Mouse (Mus musculus): ENCODE results near the gene Col6a6.

- TF ChIP-seq CTCF (IDR thresholded peaks at IDR 0.05; ENCODE audit: extremely low read depth, insufficient read length, insufficient replicate concordance, low read depth, low read length) (no peak), POLR2A (IDR thresholded peaks at IDR 0.05; ENCODE audit: low read depth, low read length) (no peak)
Measured at GRCm38 (mm10) chr9:105796137-105796536, 31.8 kb downstream of the Col6a6 start.

Data from small intestine, adult 2 months (tissue).